ENCODE assay signal across 11 mouse cellular contexts in the genomic region with DNA sequence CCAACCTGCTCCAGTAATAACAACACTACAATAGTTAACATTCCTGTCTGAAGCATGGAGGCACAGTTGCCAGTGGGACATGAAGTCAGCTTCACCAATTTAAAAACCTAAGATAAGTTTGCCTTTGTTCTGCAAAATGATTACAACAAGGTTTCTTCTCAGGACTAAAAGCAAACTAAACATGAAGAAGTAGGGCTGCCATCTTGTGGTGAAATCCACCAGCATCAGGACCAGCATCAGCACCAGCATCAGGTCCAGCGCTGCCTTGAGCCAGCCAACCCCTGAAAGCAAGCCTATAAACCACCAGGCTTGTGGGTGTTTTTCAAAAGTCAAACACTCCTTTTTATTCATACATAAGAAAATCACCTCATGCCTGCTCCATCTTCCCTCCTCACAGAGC.
DNase-seq lines count a peak whose midpoint lies in the region; ATAC-seq and TF ChIP-seq lines count a peak whose summit lies in the region.
"Had no signal": no experiment of that assay in that cellular context is flagged by ENCODE, and none has a peak within 500 bp of the region (broad histone marks: within the 10 kb centered on the region; RNA-seq: fewer than 3 reads in every experiment).

No protein-coding gene starts in this region.

- H3K27ac ChIP-seq in kidney, embryonic 14.5 days (ENCODE audit: low read depth, low read length), result no peak overlapping the region
- H3K27ac ChIP-seq in neural tube, embryonic 11.5 days (ENCODE audit: low read depth, low read length), result no peak overlapping the region
- H3K27ac ChIP-seq in embryonic facial prominence, embryonic 14.5 days (replicated peaks; ENCODE audit: low read depth, low read length), result no peak overlapping the region
- H3K27ac ChIP-seq in stomach, postnatal 0 days (replicated peaks), result no peak overlapping the region
- no peak overlapping the region for H3K27ac ChIP-seq in gastrocnemius, adult 2 months
- H3K27ac ChIP-seq: liver, embryonic 12.5 days had no signal

- no peak for TF ChIP-seq EP300 in stomach, postnatal 0 days (optimal IDR thresholded peaks at IDR 0.05)

- H3K27me3 ChIP-seq in kidney, embryonic 14.5 days (ENCODE audit: control insufficient read depth, insufficient read depth, low read length), result no peaks in the 10 kb centered on the region
- no peaks in the 10 kb centered on the region for H3K27me3 ChIP-seq in neural tube, embryonic 11.5 days (ENCODE audit: control insufficient read depth, insufficient read depth, low read length)
- H3K27me3 ChIP-seq in embryonic facial prominence, embryonic 14.5 days (replicated peaks; ENCODE audit: control insufficient read depth, insufficient read depth, low read length), result no peaks in the 10 kb centered on the region
- H3K27me3 ChIP-seq in stomach, postnatal 0 days (ENCODE audit: control insufficient read depth, insufficient read depth, low read length), result no peaks in the 10 kb centered on the region
- H3K27me3 ChIP-seq: liver, embryonic 12.5 days; megakaryocyte, embryonic 14.5 days had no signal

- no peak for ATAC-seq in kidney, embryonic 14.5 days (ENCODE audit: low FRiP score, low TSS enrichment)
- peak; percentile 35; the same call in 1 of the 2 replicates for ATAC-seq in neural tube, embryonic 11.5 days (ENCODE audit: insufficient read depth, low FRiP score, low TSS enrichment)
- no peak for ATAC-seq in embryonic facial prominence, embryonic 14.5 days (ENCODE audit: low read depth)
- no peak for ATAC-seq in stomach, postnatal 0 days (ENCODE audit: low FRiP score, low TSS enrichment)
- ATAC-seq: liver, embryonic 12.5 days had no signal

- no peaks in the 10 kb centered on the region for H3K9me3 ChIP-seq in kidney, embryonic 14.5 days (ENCODE audit: control insufficient read depth, low read length)
- H3K9me3 ChIP-seq in neural tube, embryonic 11.5 days (ENCODE audit: control insufficient read depth, low read length), result no peaks in the 10 kb centered on the region
- no peaks in the 10 kb centered on the region for H3K9me3 ChIP-seq in embryonic facial prominence, embryonic 14.5 days (ENCODE audit: control insufficient read depth, low read length)
- H3K9me3 ChIP-seq in stomach, postnatal 0 days (ENCODE audit: control insufficient read depth, low read length), result no peaks in the 10 kb centered on the region
- H3K9me3 ChIP-seq: liver, embryonic 12.5 days; megakaryocyte, embryonic 14.5 days had no signal

- 48% methylated on average over 1 of the region's 1 CpGs for WGBS in kidney, embryonic 14.5 days
- 61% methylated on average over 1 of the region's 1 CpGs for WGBS in neural tube, embryonic 11.5 days
- WGBS in embryonic facial prominence, embryonic 14.5 days, result 42% methylated on average over 1 of the region's 1 CpGs
- WGBS in stomach, postnatal 0 days, result 60% methylated on average over 1 of the region's 1 CpGs

- H3K4me3 ChIP-seq in kidney, embryonic 14.5 days (ENCODE audit: low read length), result no peak overlapping the region
- no peak overlapping the region for H3K4me3 ChIP-seq in neural tube, embryonic 11.5 days (ENCODE audit: low read depth, low read length)
- H3K4me3 ChIP-seq in embryonic facial prominence, embryonic 14.5 days (ENCODE audit: low read depth, low read length), result no peak overlapping the region
- no peak overlapping the region for H3K4me3 ChIP-seq in stomach, postnatal 0 days (ENCODE audit: low read depth, low read length)
- no peak overlapping the region for H3K4me3 ChIP-seq in gastrocnemius, adult 2 months
- H3K4me3 ChIP-seq: liver, embryonic 12.5 days; megakaryocyte, embryonic 14.5 days had no signal

- intact Hi-C loops in gastrocnemius, adult 2 months (cut with DNase I), result no loop called here

- H3K4me1 ChIP-seq in kidney, embryonic 14.5 days (ENCODE audit: control insufficient read depth, insufficient read depth, low read length), result no peaks in the 10 kb centered on the region
- no peaks in the 10 kb centered on the region for H3K4me1 ChIP-seq in neural tube, embryonic 11.5 days (ENCODE audit: control insufficient read depth, insufficient read depth, low read length)
- H3K4me1 ChIP-seq in embryonic facial prominence, embryonic 14.5 days (ENCODE audit: control insufficient read depth, insufficient read depth, low read length), result no peaks in the 10 kb centered on the region
- H3K4me1 ChIP-seq in stomach, postnatal 0 days (replicated peaks; ENCODE audit: control insufficient read depth, insufficient read depth), result no peaks in the 10 kb centered on the region
- H3K4me1 ChIP-seq: liver, embryonic 12.5 days; megakaryocyte, embryonic 14.5 days had no signal

- TF ChIP-seq CTCF in stomach, postnatal 0 days (IDR thresholded peaks at IDR 0.05; ENCODE audit: low read depth), result peak; percentile 42; the same call in 1 of the 2 replicates
- no peak for TF ChIP-seq CTCF in gastrocnemius, adult 2 months (IDR thresholded peaks at IDR 0.05)

- H3K9ac ChIP-seq in kidney, embryonic 14.5 days (ENCODE audit: low read depth, low read length), result no peak overlapping the region
- no peak overlapping the region for H3K9ac ChIP-seq in neural tube, embryonic 11.5 days (ENCODE audit: low read length)
- no peak overlapping the region for H3K9ac ChIP-seq in embryonic facial prominence, embryonic 14.5 days (ENCODE audit: low read depth, low read length)
- H3K9ac ChIP-seq in stomach, postnatal 0 days (ENCODE audit: low read length), result no peak overlapping the region
- H3K9ac ChIP-seq: liver, embryonic 12.5 days had no signal

- H3K36me3 ChIP-seq in kidney, embryonic 14.5 days (ENCODE audit: control insufficient read depth, insufficient read depth, low read length), result no peaks in the 10 kb centered on the region
- no peaks in the 10 kb centered on the region for H3K36me3 ChIP-seq in neural tube, embryonic 11.5 days (ENCODE audit: control insufficient read depth, insufficient read depth, low read length)
- no peaks in the 10 kb centered on the region for H3K36me3 ChIP-seq in embryonic facial prominence, embryonic 14.5 days (ENCODE audit: control insufficient read depth, insufficient read depth, low read length)
- no peaks in the 10 kb centered on the region for H3K36me3 ChIP-seq in stomach, postnatal 0 days (ENCODE audit: control insufficient read depth, insufficient read depth, low read length)
- H3K36me3 ChIP-seq: liver, embryonic 12.5 days had no signal

- peak; percentile 2 for DNase-seq in kidney, adult 9 months
- DNase-seq in neural tube, embryonic 11.5 days (ENCODE audit: low spot score), result no peak
- DNase-seq in neural tube, embryonic 10.5 days (ENCODE audit: extremely low spot score, low spot score), result no peak
- peak; percentile 14 for DNase-seq in embryonic facial prominence, embryonic 14.5 days (ENCODE audit: low spot score)
- DNase-seq in stomach, postnatal 0 days (ENCODE audit: low spot score), result no peak
- DNase-seq in gastrocnemius, adult 2 months, result no peak
- no peak for DNase-seq in Muller cell, postnatal 12 days (ENCODE audit: inconsistent ontology term)
- DNase-seq: kidney, postnatal 14 days had no signal

- no peak overlapping the region for H3K4me2 ChIP-seq in kidney, embryonic 14.5 days (replicated peaks; ENCODE audit: low read depth, low read length)
- no peak overlapping the region for H3K4me2 ChIP-seq in neural tube, embryonic 11.5 days (ENCODE audit: low read depth)
- H3K4me2 ChIP-seq in embryonic facial prominence, embryonic 14.5 days (ENCODE audit: low read depth, low read length), result no peak overlapping the region
- no peak overlapping the region for H3K4me2 ChIP-seq in stomach, postnatal 0 days (replicated peaks; ENCODE audit: low read depth)
- H3K4me2 ChIP-seq: liver, embryonic 12.5 days had no signal

Comparison
In these comparisons a context has a peak if more than half of its experiments do, and no peak if none do; other contexts are left out.
1. DNase-seq: peak in kidney, adult 9 months (single experiment) and embryonic facial prominence, embryonic 14.5 days (single experiment); none in neural tube, embryonic 11.5 days (single experiment), neural tube, embryonic 10.5 days (single experiment), stomach, postnatal 0 days (single experiment), gastrocnemius, adult 2 months (single experiment) and Muller cell, postnatal 12 days (single experiment).